Mouse (Mus musculus): ENCODE data around the gene Tmem115. TPM values are rescaled to one million over a fixed set of nuclear protein-coding genes. Genes with fewer than 3 reads are reported as not detected.
A peak's percentile ranks its signal among the peaks of the same experiment; 100 is the strongest.

The Tmem115 gene
- polyA plus RNA-seq, 1 experiment from 2014 or later: 30.4 TPM

DNA sequence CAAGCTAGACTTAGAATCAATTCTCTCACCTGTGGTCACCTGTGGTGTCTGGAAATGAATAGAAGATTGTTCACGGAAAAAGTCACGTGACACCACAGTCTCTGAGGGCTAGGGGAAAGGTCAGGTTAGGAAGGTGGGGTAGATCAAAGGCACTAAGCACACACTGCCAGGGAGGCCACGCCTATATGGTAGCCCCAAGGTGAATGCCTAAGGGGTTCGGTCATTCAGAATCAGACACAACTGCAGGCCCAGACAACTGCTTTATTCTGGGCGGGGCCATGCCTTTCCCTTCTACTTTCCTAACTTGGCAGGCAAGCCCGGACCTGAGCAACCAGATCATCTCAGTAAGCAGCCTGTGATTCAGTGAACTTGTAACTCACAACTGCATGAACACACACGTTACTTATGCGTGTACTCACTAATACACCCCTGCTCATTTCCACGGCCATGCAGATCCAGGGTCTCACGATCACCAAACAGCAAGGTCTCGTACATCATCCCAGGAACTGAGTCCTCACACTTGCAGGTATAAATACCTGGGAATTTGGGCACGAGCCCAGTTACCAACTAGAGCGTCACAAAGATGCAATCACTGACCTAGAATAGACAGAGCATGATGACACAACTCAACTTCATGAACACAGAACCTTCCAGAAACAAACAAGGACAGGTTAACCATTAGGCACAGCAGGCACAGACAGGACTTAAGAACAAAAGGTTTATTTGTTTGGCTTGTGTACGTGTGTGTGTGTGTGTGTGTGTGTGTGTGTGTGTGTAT is 42.0 kb downstream of the Tmem115 start:
- 82% methylated on average over 14 of the region's 14 CpGs for WGBS
- ATAC-seq (ENCODE audit: extremely low read depth, insufficient number of reproducible peaks, low FRiP score, low TSS enrichment): no peak
- Histone ChIP-seq H3K36me3 (peaks cover 41% of the 10 kb centered on the region), H3K27ac (replicated peaks) (peak overlapping the region; percentile 46), H3K4me1 (peaks cover 55% of the 10 kb centered on the region), H3K9ac (peak overlapping the region; percentile 80; the same call in 1 of the 2 replicates), H3K27me3 (replicated peaks) (no peaks in the 10 kb centered on the region), H3K4me3 (no peak overlapping the region), H3K4me2 (no peak overlapping the region), H3K9me3 (no peaks in the 10 kb centered on the region)

DNA sequence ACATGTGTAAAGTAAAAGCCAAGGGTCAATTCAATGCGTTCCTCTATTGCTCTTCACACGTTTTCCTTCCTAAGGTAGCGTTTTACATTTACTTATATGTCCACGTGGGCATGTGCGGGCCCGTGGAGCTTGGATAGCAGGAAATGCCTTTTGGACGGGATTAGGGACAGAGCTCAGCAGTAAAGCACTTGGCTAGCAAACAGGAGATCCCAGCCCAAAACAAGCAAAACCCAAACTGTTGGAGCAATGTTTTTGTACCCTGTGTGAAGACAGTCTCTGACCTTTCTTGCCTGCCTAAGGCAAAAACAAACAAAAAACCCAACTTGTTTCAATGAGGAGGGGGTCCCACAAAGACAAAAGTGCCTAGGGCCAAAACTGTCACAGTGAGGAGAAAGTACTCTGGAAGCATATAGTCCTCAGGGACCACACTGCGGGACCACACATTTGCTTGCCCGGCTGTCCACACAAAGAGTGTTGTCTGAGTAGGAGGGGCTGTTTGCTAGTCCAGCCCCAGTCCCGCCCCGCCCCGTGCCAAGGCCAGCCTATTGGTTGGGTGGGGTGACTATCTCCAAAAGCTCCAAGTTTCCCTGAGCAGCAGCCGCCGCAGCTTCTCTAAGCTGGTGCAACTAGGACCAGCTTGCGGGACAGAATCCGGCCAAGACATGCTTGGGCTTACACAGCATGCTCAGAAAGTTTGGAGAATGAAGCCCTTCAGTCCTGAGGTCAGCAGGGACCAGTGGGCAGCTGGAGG is 42.8 kb downstream of the Tmem115 start, which contains the start of gene Hyal1:
Gene Hyal1, plus strand, starts transcription at position 571 of the 751 bp plus-strand sequence.
- H3K9ac ChIP-seq: peak within 1 kb of the TSS; percentile 80
- peaks cover 33% of the 10 kb centered on the region for H3K36me3 ChIP-seq
- ATAC-seq (ENCODE audit: extremely low read depth, insufficient number of reproducible peaks, low FRiP score, low TSS enrichment): peak; percentile 56; the same call in 1 of the 2 replicates
- peak within 1 kb of the TSS; percentile 73 for H3K4me2 ChIP-seq
- no peaks in the 10 kb centered on the region for H3K9me3 ChIP-seq
- H3K27ac ChIP-seq (replicated peaks): peak within 1 kb of the TSS; percentile 46
- WGBS: 26% methylated on average over 16 of the region's 16 CpGs
- peaks cover 54% of the 10 kb centered on the region for H3K4me1 ChIP-seq
- peak within 1 kb of the TSS; percentile 50 for H3K4me3 ChIP-seq
- no peaks in the 10 kb centered on the region for H3K27me3 ChIP-seq (replicated peaks)

DNA sequence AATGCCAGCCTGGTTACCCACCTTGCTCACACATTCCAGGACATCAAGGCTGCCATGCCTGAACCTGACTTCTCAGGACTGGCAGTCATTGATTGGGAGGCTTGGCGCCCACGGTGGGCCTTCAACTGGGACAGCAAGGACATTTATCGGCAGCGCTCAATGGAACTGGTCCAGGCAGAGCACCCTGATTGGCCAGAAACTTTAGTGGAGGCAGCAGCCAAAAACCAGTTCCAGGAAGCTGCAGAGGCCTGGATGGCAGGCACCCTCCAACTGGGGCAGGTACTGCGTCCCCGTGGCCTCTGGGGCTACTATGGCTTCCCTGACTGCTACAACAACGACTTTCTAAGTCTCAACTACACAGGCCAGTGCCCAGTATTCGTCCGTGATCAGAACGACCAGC is 44.1 kb downstream of the Tmem115 start:
- Histone ChIP-seq H3K9ac (no peak overlapping the region), H3K4me1 (peaks cover 58% of the 10 kb centered on the region), H3K4me2 (peak overlapping the region; percentile 73), H3K27me3 (replicated peaks) (no peaks in the 10 kb centered on the region), H3K36me3 (peaks cover 21% of the 10 kb centered on the region), H3K4me3 (no peak overlapping the region), H3K27ac (replicated peaks) (no peak overlapping the region), H3K9me3 (no peaks in the 10 kb centered on the region)
- ATAC-seq (ENCODE audit: extremely low read depth, insufficient number of reproducible peaks, low FRiP score, low TSS enrichment): no peak
- WGBS: 85% methylated on average over 10 of the region's 10 CpGs

DNA sequence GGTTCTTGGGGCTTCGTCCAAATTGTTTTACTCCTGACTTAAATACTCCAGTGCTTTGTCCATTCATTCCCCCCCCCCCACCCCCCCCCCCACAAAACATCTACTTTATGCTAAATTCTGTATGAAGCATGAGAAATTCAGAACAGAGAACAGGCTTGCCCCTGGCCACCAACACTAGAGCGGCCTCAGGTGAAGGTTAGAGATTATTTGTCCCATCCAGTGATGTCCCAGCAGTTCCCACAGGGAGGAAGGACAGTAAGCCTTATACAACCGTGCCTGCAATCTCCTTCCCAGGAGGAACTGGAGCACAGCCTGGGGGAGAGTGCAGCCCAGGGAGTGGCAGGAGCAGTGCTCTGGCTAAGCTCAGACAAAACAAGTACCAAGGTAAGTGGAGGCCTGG is 44.8 kb downstream of the Tmem115 start, which contains the start of gene Naa80:
Gene Naa80, plus strand, starts transcription at position 301 of the 400 bp plus-strand sequence.
- Histone ChIP-seq H3K27me3 (replicated peaks) (no peaks in the 10 kb centered on the region), H3K4me3 (no peak within 1 kb of the TSS; the same call in 1 of the 2 replicates), H3K27ac (replicated peaks) (0 out of 2 replicates have a peak within 1 kb of the TSS, but pooled peaks have one; percentile 94), H3K4me2 (peak within 1 kb of the TSS; percentile 93), H3K9me3 (no peaks in the 10 kb centered on the region), H3K36me3 (peaks cover 21% of the 10 kb centered on the region), H3K9ac (0 out of 2 replicates have a peak within 1 kb of the TSS, but pooled peaks have one; percentile 14), H3K4me1 (peaks cover 58% of the 10 kb centered on the region)
- 72% methylated on average over 3 of the region's 3 CpGs for WGBS
- ATAC-seq (ENCODE audit: extremely low read depth, insufficient number of reproducible peaks, low FRiP score, low TSS enrichment): no peak

DNA sequence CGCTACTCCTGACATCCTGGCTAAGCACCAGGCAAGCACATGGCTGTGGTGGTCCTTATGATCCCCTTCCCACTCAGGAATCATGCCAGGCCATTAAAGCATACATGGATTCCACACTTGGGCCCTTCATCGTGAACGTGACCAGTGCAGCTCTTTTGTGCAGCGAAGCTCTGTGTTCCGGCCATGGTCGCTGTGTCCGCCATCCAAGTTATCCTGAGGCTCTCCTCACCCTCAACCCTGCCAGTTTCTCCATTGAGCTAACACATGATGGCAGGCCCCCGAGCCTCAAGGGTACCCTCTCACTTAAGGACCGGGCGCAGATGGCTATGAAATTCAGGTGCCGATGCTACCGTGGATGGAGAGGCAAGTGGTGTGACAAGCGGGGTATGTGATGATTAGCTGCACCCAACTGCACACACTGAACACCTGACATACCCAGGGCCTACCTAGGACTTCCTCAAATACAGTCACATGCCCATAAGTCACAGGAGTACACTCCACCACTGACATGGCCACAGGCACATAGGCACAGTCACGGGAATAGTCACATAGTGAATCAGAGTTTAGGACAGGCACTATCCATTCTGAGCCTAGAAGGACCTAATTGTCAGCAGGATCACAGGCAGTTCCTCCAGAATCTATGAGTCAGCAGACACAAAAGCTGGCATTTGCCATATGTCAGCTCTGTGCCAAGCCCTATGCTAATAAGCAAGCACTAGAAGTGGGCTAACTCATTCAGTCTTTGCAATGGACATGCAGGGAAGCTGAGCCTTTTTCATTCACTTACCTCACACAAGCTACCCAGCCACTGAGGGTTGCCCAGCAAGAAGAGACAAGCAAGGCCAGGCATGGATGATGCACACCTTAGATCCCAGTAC is 45.5 kb downstream of the Tmem115 start:
- Histone ChIP-seq H3K9ac (0 out of 2 replicates have a peak overlapping the region, but pooled peaks have one; percentile 14), H3K36me3 (peaks cover 23% of the 10 kb centered on the region), H3K4me3 (no peak overlapping the region), H3K9me3 (no peaks in the 10 kb centered on the region), H3K4me2 (peak overlapping the region; percentile 93; the same call in 1 of the 2 replicates), H3K4me1 (peaks cover 58% of the 10 kb centered on the region), H3K27ac (replicated peaks) (0 out of 2 replicates have a peak overlapping the region, but pooled peaks have one; percentile 94), H3K27me3 (replicated peaks) (no peaks in the 10 kb centered on the region)
- 92% methylated on average over 14 of the region's 14 CpGs for WGBS
- no peak for ATAC-seq (ENCODE audit: extremely low read depth, insufficient number of reproducible peaks, low FRiP score, low TSS enrichment)

DNA sequence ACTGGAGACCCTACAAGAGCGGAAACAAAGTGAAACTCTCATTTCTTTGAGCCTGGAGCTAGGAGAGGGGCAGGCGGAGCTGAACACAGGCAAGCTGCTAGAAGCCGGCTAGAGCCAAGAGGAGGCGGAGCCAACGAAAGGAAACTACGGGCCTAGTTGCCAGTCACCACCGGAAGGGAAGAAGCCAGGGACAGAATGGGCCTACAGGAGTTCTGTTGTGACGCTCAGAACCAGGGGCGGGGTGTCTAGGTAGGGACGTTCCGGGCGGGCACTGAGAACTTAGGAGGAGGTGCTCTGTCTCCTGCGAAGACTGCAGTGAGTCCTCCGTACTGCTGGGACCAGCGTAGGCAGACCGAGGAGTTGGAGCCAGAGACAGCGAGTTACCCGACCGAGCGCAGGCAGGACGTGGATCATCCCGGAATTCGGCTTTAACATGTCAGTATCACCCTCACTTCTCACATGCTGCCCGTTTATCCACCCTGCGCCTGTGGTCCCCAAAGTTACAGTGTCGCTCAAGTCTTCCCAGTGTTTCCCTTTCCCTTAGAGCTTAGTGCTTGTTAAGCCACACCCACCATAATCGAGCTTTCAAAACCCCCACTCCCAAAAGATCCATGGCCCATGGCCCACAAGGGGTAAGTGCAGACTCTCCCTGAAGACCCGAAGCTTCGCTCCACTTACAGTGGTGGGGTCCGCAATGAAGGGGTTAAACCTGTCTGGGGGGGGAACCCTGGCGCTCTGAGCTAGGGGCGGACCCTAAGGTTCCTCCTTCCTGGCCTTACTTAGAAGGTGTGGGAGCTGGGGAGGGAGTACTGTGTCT is 47.0 kb downstream of the Tmem115 start, which contains the start of gene Hyal3:
Gene Hyal3, plus strand, starts transcription at position 318 of the 817 bp plus-strand sequence.
- H3K4me1 ChIP-seq: peaks cover 56% of the 10 kb centered on the region
- peak within 1 kb of the TSS; percentile 87 for H3K9ac ChIP-seq
- H3K36me3 ChIP-seq: peaks cover 18% of the 10 kb centered on the region
- peak within 1 kb of the TSS; percentile 93 for H3K4me2 ChIP-seq
- under 1% methylated on average over 32 of the region's 32 CpGs for WGBS
- no peaks in the 10 kb centered on the region for H3K27me3 ChIP-seq (replicated peaks)
- no peaks in the 10 kb centered on the region for H3K9me3 ChIP-seq
- peak within 1 kb of the TSS; percentile 94 for H3K27ac ChIP-seq (replicated peaks)
- H3K4me3 ChIP-seq: peak within 1 kb of the TSS; percentile 76
- peak; percentile 43 for ATAC-seq (ENCODE audit: extremely low read depth, insufficient number of reproducible peaks, low FRiP score, low TSS enrichment)

DNA sequence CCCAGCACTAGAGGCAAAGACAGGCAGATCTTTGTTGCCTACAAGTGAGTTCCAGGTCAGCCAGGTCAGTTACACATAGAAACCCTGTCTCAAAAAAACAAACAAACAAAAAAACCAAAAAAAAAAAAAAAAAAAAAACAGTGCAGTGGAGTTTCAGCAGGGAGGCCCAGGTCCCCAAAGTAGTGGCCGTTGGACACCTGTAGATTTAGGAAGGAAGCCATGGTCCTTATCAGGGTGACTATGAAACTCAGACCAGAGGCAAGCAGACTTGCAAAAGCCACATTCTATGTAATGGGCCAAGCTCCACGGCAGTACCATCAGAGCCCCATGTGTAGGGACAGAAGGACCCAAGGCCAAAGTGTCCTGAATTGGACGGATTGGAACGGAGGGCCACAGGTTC is 47.8 kb downstream of the Tmem115 start:
- H3K4me1 ChIP-seq: peaks cover 51% of the 10 kb centered on the region
- 67% methylated on average over 4 of the region's 4 CpGs for WGBS

DNA sequence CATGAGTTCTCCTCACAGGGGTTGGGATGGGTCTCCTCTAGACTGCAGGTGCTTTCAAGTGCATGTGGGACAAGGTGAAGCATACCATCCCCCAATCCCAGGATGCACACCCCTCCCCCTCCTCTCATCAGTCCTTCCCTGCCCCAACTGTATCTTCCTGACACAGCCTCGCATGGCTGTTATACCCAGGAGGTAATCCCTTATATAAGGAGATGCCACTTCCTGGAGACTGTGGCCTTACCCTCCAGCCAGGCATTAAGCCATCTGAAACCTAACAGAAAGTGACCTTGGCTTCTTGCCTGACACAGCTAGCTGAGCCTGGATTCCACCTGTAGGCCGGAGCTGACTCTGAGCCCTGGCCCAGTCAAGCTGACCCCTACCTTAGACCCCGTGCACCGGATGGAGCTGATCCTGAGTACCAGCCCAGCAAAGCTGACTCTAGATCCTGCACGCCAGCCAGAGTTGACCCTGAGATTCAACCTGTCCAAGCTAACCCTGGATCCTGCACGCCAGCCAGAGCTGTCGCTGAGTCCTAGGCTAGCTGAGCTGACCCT is 48.8 kb downstream of the Tmem115 start:
- H3K36me3 ChIP-seq: peaks cover 18% of the 10 kb centered on the region
- no peaks in the 10 kb centered on the region for H3K9me3 ChIP-seq
- H3K27ac ChIP-seq (replicated peaks): no peak overlapping the region
- WGBS: 82% methylated on average over 7 of the region's 7 CpGs
- no peaks in the 10 kb centered on the region for H3K27me3 ChIP-seq (replicated peaks)
- peak overlapping the region; percentile 87; the same call in 1 of the 2 replicates for H3K9ac ChIP-seq
- no peak overlapping the region for H3K4me3 ChIP-seq
- no peak for ATAC-seq (ENCODE audit: extremely low read depth, insufficient number of reproducible peaks, low FRiP score, low TSS enrichment)
- peaks cover 48% of the 10 kb centered on the region for H3K4me1 ChIP-seq
- no peak overlapping the region for H3K4me2 ChIP-seq

More for the DNA sequence above, 47.8 kb downstream of the Tmem115 start:
- Histone ChIP-seq H3K4me3 (peak overlapping the region; percentile 76), H3K9me3 (no peaks in the 10 kb centered on the region), H3K36me3 (peaks cover 18% of the 10 kb centered on the region), H3K27ac (replicated peaks) (peak overlapping the region; percentile 94), H3K9ac (peak overlapping the region; percentile 87), H3K4me2 (peak overlapping the region; percentile 93), H3K27me3 (replicated peaks) (no peaks in the 10 kb centered on the region)
- ATAC-seq (ENCODE audit: extremely low read depth, insufficient number of reproducible peaks, low FRiP score, low TSS enrichment): no peak

DNA sequence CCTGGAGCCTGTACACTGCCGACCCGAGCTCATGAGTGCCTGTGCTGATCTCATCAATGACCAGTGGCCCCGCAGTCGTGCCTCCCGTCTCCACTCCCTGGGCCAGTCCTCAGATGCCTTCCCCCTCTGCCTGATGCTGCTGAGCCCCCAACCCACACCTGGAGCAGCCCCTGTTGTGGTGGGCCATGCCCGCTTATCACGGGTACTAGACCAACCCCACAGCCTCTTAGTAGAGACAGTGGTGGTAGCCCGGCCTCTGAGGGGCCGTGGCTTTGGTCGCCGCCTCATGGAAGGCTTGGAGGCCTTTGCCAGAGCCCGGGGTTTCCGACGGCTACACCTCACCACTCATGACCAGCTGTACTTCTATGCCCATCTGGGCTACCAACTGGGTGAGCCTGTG is 49.4 kb downstream of the Tmem115 start:
- Histone ChIP-seq H3K4me3 (no peak overlapping the region), H3K9me3 (no peaks in the 10 kb centered on the region), H3K9ac (no peak overlapping the region), H3K36me3 (peaks cover 18% of the 10 kb centered on the region), H3K4me2 (no peak overlapping the region), H3K27ac (replicated peaks) (no peak overlapping the region), H3K4me1 (peaks cover 48% of the 10 kb centered on the region), H3K27me3 (replicated peaks) (no peaks in the 10 kb centered on the region)
- 90% methylated on average over 14 of the region's 14 CpGs for WGBS
- ATAC-seq (ENCODE audit: extremely low read depth, insufficient number of reproducible peaks, low FRiP score, low TSS enrichment): no peak

All from heart, embryonic 13.5 days (tissue).